Mouse (Mus musculus) neural tube, embryonic 14.5 days (tissue): ENCODE results near the gene Lrrc73. TPM values are rescaled to one million over a fixed set of nuclear protein-coding genes. Genes with fewer than 3 reads are reported as not detected.

Experiments
- ATAC-seq: fragments of 200-750 bp; cut with Nextera tagmentation; 2 replicates; pipeline ENCODE4 v1.8.0; 2017; ENCODE audit warnings: low read depth, mild to moderate bottlenecking, moderate TSS enrichment, moderate library complexity
- H3K27ac ChIP-seq: fragments of 300-500 bp; sonication (generic); 2 replicates; pipeline ENCODE4 v1.5.1; 2014; ENCODE audit warnings: low read depth, mild to moderate bottlenecking, control low read depth, low read length, moderate library complexity, mixed read lengths
- H3K27me3 ChIP-seq: fragments of 300-500 bp; sonication (generic); 2 replicates; pipeline ENCODE4 v1.6.1; 2014; ENCODE audit warnings: low read length; ENCODE audit not compliant: control insufficient read depth, insufficient read depth
- H3K36me3 ChIP-seq: fragments of 300-500 bp; sonication (generic); 2 replicates; pipeline ENCODE4 v1.6.1; 2014; ENCODE audit warnings: low read length, mixed read lengths; ENCODE audit not compliant: control insufficient read depth, insufficient read depth
- H3K4me1 ChIP-seq: fragments of 300-500 bp; sonication (generic); 2 replicates; pipeline ENCODE4 v1.6.1; 2014; ENCODE audit warnings: low read length; ENCODE audit not compliant: control insufficient read depth, insufficient read depth
- H3K4me2 ChIP-seq: fragments of 300-500 bp; sonication (generic); 2 replicates; pipeline ENCODE4 v1.6.1; 2014; ENCODE audit warnings: mild to moderate bottlenecking, low read depth, low read length, control low read depth
- H3K4me3 ChIP-seq: fragments of 300-500 bp; sonication (generic); 2 replicates; pipeline ENCODE4 v1.5.1; 2014; ENCODE audit warnings: low read depth, low read length, control low read depth, mixed read lengths
- H3K9ac ChIP-seq: fragments of 300-500 bp; sonication (generic); replicated peaks from 2 replicates; pipeline ENCODE4 v1.6.1; 2014; ENCODE audit warnings: low read depth, mild to moderate bottlenecking, control low read depth, low read length, mixed read lengths
- H3K9me3 ChIP-seq: fragments of 300-500 bp; sonication (generic); 2 replicates; pipeline ENCODE4 v1.6.1; 2016; ENCODE audit warnings: low read length; ENCODE audit not compliant: control insufficient read depth
- WGBS: fragments of 180-500 bp; shearing (Covaris S2); extraction: QIAGEN DNeasy Blood & Tissue Kit; methylation state at CpG from one replicate; pipeline ENCODE4 v1.1.7; 2014; 5-methylcytosine and 5-hydroxymethylcytosine counted together
- microRNA counts: library from miRNA; unstranded; fragments of <30 nt; microRNA quantifications from one replicate; lab custom pipeline; 2016
- microRNA-seq: library from miRNA; unstranded; fragments of <30 nt; microRNA quantifications from one replicate; pipeline ENCODE4, GENCODE M21; 2016
- polyA plus RNA-seq: library from polyadenylated mRNA; unstranded; fragments of >200 nt; fragmentation: Nextera tagmentation; extraction: Ambion mirVana; gene quantifications from 2 replicates; pipeline ENCODE4 v1.2.1, GENCODE M21; 2014

The Lrrc73 gene
- polyA plus RNA-seq, 1 experiment from 2014 or later, result 10.1 TPM

DNA sequence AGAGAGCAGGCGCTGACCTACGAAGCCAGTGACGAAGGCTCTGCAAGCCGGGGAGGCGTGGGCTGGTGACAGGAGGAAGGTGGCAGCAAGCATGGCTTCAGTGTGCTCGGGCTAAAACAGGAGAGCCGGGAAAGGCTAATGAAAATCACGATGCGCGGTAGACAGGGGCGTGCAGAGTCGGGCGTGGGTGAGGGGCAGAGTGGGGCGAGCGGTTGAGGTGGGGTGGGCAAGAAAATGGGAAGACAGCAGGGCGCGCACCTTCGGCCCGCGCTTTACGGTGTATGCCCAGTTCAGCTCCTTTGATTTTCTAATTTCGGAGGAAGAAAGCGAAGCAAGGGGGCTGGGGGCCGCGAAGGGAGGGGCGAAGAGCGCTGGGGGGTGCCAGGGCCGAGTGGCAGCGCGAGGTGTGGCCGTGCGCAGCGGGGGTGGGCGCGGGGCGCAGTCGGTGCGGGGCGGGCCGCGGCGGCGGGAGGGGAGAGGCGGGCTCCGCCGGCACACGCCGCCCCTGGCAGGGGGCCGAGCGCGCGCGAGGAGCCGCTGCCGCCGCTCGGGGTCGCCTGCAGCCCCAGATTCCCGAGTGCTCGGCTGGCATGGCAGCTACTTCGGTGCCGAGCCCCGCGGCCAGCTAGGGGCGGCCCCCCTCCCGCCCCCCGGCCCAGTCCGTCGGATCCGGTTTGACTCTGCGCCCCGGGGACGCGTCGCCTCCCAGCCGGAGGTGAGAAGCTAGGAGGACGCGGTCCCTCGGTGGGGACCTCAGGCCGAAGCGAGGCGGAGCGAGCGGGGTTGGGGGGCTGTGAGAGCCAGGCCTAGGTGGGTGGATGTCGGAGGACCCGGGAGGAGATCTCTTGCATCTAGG is 44.3 kb downstream of the Lrrc73 start, which contains the start of gene Dlk2:
Dlk2 (plus strand) TSS at position 58 of the 856 bp plus-strand sequence.
- ATAC-seq, result peak; percentile 67

DNA sequence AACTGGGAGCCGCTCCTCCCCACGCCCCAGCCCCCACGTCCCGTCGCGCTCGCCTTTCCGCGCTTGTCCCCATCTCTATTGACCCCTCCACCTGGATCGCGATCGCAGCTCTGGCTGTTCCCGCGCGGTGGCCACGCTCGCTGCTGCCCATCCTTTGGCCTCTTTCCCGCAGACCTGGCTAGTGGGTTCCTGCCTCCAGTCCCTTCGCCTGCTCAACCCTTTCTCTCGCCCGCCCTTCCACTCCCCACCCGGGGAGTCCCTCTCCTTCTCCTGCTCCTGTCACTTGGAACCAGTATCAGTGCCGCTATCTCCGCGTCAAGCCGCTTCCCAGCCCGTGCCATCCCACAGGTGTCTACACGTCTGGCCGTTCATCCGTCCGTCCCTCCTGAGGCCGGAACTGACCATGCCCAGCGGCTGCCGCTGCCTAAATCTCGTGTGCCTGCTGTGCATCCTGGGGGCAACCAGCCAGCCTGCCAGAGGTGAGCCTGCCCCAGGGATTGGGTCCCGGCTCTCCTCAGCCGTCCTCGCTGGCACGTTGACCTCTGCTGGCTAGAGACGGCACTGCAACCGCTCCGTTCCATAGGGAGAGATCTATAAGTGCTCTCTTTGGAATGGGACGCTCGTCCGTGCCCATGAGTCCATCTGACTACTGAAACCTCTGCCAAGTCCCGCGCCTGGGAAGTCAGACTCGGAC is 45.0 kb downstream of the Lrrc73 start:
- ATAC-seq, result peak; percentile 87
- Histone ChIP-seq H3K4me3 (peak overlapping the region; percentile 61), H3K4me2 (peak overlapping the region; percentile 86), H3K9ac (peak overlapping the region; percentile 64), H3K9me3 (no peaks in the 10 kb centered on the region), H3K27ac (peak overlapping the region; percentile 71), H3K27me3 (peaks cover 13% of the 10 kb centered on the region), H3K36me3 (peaks cover 2% of the 10 kb centered on the region; the same call in 1 of the 2 replicates), H3K4me1 (peaks cover 10% of the 10 kb centered on the region; the same call in 1 of the 2 replicates)
- WGBS, result 0% methylated on average over 45 of the region's 48 CpGs

More for the DNA sequence above, 44.3 kb downstream of the Lrrc73 start, which contains the start of gene Dlk2:
- peaks cover 13% of the 10 kb centered on the region for H3K27me3 ChIP-seq
- peak within 1 kb of the TSS; percentile 61 for H3K4me3 ChIP-seq
- H3K9ac ChIP-seq, result peak within 1 kb of the TSS; percentile 64
- H3K4me2 ChIP-seq, result peak within 1 kb of the TSS; percentile 86
- WGBS, result under 1% methylated on average over 67 of the region's 86 CpGs
- H3K4me1 ChIP-seq, result peaks cover 10% of the 10 kb centered on the region; the same call in 1 of the 2 replicates
- H3K36me3 ChIP-seq, result no peaks in the 10 kb centered on the region
- no peaks in the 10 kb centered on the region for H3K9me3 ChIP-seq
- peak within 1 kb of the TSS; percentile 71 for H3K27ac ChIP-seq

DNA sequence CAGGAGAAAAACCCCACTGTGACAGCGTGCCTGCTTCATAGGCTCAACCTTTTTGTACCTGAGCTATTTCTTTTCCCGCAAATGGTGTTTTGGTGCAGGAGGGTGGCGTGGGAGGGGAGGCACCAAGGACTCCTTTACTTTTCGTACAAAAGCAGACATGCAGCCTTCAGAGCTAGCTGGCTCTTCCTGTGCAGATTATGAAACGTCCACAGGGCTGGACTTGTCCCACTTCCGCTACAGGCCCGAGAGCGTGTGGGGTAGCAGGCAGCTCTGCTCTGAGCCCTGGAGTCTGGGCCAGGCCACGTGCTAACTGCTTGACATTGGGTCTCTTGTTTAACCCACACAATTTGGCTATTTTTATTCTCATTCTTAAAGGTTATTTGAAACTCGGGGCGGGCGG is 48.6 kb downstream of the Lrrc73 start:
- H3K27ac ChIP-seq, result no peak overlapping the region
- peaks cover 13% of the 10 kb centered on the region; the same call in 1 of the 2 replicates for H3K36me3 ChIP-seq
- no peaks in the 10 kb centered on the region for H3K9me3 ChIP-seq
- peaks cover 10% of the 10 kb centered on the region; the same call in 1 of the 2 replicates for H3K4me1 ChIP-seq
- WGBS, result 81% methylated on average over 12 of the region's 12 CpGs
- no peak overlapping the region for H3K4me2 ChIP-seq
- no peak overlapping the region for H3K9ac ChIP-seq
- no peak overlapping the region for H3K4me3 ChIP-seq
- no peak for ATAC-seq
- peaks cover 2% of the 10 kb centered on the region; the same call in 1 of the 2 replicates for H3K27me3 ChIP-seq

DNA sequence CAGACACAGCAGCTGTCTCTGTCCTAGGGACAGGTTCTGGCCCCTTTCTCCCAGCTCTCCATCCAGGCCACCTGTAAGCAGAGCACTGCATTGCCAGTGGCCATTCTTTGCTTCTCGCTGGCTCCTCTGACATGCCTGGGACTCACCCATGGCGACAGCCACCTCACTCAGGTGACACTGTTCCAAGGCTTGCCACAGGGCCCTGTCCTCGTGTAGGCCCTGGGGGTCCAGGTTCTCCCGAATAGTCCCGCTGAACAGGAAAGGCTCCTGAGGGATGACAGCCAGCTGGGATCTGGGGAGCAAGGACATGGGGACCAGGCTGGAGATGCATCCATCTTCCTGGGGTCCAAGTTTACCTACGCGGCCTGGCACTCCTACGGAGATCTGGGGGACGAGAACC is 50.9 kb downstream of the Lrrc73 start:
- H3K9ac ChIP-seq, result no peak overlapping the region
- no peak overlapping the region for H3K4me2 ChIP-seq
- H3K4me1 ChIP-seq, result no peaks in the 10 kb centered on the region
- 85% methylated on average over 9 of the region's 9 CpGs for WGBS
- H3K9me3 ChIP-seq, result no peaks in the 10 kb centered on the region
- ATAC-seq, result no peak
- no peak overlapping the region for H3K27ac ChIP-seq
- peaks cover 16% of the 10 kb centered on the region; the same call in 1 of the 2 replicates for H3K36me3 ChIP-seq
- H3K4me3 ChIP-seq, result no peak overlapping the region
- no peaks in the 10 kb centered on the region for H3K27me3 ChIP-seq

MicroRNAs within 50 kb of the gene (microRNA counts, 519-probe panel; counts per million panel counts)
- microRNA mmu-miR-693-3p (lab: Ali Mortazavi, UCI) (not detected), microRNA mmu-miR-693-5p (lab: Ali Mortazavi, UCI) (not detected)

Small RNA genes within 50 kb of the gene (microRNA-seq; reads per million reads assigned to microRNA genes)
- gene Mir693, result not detected

Other genes starting within 250 kb of the Lrrc73 start
- 4.7 and 5.0 TPM in 2 replicates for gene Vegfa, start 221.2 kb upstream of the Lrrc73 start, polyA plus RNA-seq
- 143 and 152 TPM in 2 replicates for gene Mrps18a, start 142.5 kb upstream of the Lrrc73 start, polyA plus RNA-seq
- 30.9 and 46.7 TPM in 2 replicates for gene Rsph9, start 109.3 kb upstream of the Lrrc73 start, polyA plus RNA-seq
- gene Mad2l1bp, start 100.0 kb upstream of the Lrrc73 start, polyA plus RNA-seq, result 21.4 and 24.9 TPM in 2 replicates
- 28.1 and 31.3 TPM in 2 replicates for gene Gtpbp2, start 92.5 kb upstream of the Lrrc73 start, polyA plus RNA-seq
- 7.8 and 8.4 TPM in 2 replicates for gene Polh, start 50.9 kb upstream of the Lrrc73 start, polyA plus RNA-seq
- gene Xpo5, start 50.7 kb upstream of the Lrrc73 start, polyA plus RNA-seq, result 40.5 and 49.4 TPM in 2 replicates
- gene Polr1c, start 5.5 kb upstream of the Lrrc73 start, polyA plus RNA-seq, result 80.4 and 83.6 TPM in 2 replicates
- 91.5 and 101 TPM in 2 replicates for gene Yipf3, start 5.5 kb upstream of the Lrrc73 start, polyA plus RNA-seq
- 21.8 and 24.7 TPM in 2 replicates for gene Tjap1, start 29.5 kb downstream of the Lrrc73 start, polyA plus RNA-seq
- 13.8 and 18.8 TPM in 2 replicates for gene Dlk2, start 43.9 kb downstream of the Lrrc73 start, polyA plus RNA-seq
- gene Abcc10, start 74.8 kb downstream of the Lrrc73 start, polyA plus RNA-seq, result 9.3 and 9.9 TPM in 2 replicates
- 30.0 and 32.5 TPM in 2 replicates for gene Zfp318, start 130.2 kb downstream of the Lrrc73 start, polyA plus RNA-seq
- gene Crip3, start 175.4 kb downstream of the Lrrc73 start, polyA plus RNA-seq, result 2.2 and 2.4 TPM in 2 replicates
- not detected in 2 replicates for gene Slc22a7, start 184.9 kb downstream of the Lrrc73 start, polyA plus RNA-seq
- 6.3 and 7.0 TPM in 2 replicates for gene Ttbk1, start 234.1 kb downstream of the Lrrc73 start, polyA plus RNA-seq
- gene Dnph1, start 243.2 kb downstream of the Lrrc73 start, polyA plus RNA-seq, result 11.8 and 12.5 TPM in 2 replicates